Mouse (Mus musculus) heart, embryonic 11.5 days (tissue): Measurements from ENCODE around the gene Fgr. TPM values are rescaled to one million over a fixed set of nuclear protein-coding genes. Genes with fewer than 3 reads are reported as not detected.
"Not testable (repeated sequence)": the region's sequence is repeated elsewhere in the genome, so short reads cannot be mapped to it uniquely, and the experiment has no call there.

Experiments
- ATAC-seq: fragments of 200-750 bp; cut with Nextera tagmentation; replicated peaks from 2 replicates; pipeline ENCODE4 v1.8.0; 2017; ENCODE audit warnings: moderate library complexity; ENCODE audit not compliant: insufficient number of reproducible peaks, low FRiP score, low TSS enrichment
- H3K27ac ChIP-seq: fragments of 300-500 bp; sonication (generic); 2 replicates; pipeline ENCODE4 v1.5.1; 2014; ENCODE audit warnings: mild to moderate bottlenecking, low read depth, low read length
- H3K27me3 ChIP-seq: fragments of 300-500 bp; sonication (generic); 2 replicates; pipeline ENCODE4 v1.6.1; 2014; ENCODE audit warnings: mild to moderate bottlenecking, low read length, mixed read lengths; ENCODE audit not compliant: control insufficient read depth, insufficient read depth
- H3K36me3 ChIP-seq: fragments of 300-500 bp; sonication (generic); 2 replicates; pipeline ENCODE4 v1.6.1; 2014; ENCODE audit warnings: mild to moderate bottlenecking, low read length, moderate library complexity, mixed read lengths; ENCODE audit not compliant: control insufficient read depth, insufficient read depth
- H3K4me1 ChIP-seq: fragments of 300-500 bp; sonication (generic); 2 replicates; pipeline ENCODE4 v1.6.1; 2014; ENCODE audit warnings: low read length; ENCODE audit not compliant: control insufficient read depth, insufficient read depth
- H3K4me2 ChIP-seq: fragments of 300-500 bp; sonication (generic); 2 replicates; pipeline ENCODE4 v1.6.1; 2014; ENCODE audit warnings: mild to moderate bottlenecking, moderate library complexity
- H3K4me3 ChIP-seq: fragments of 300-500 bp; sonication (generic); 2 replicates; pipeline ENCODE4 v1.5.1; 2014; ENCODE audit warnings: low read depth, low read length
- H3K9ac ChIP-seq: fragments of 300-500 bp; sonication (generic); 2 replicates; pipeline ENCODE4 v1.6.1; 2014; ENCODE audit warnings: mild to moderate bottlenecking, low read depth, low read length, moderate library complexity
- H3K9me3 ChIP-seq: fragments of 300-500 bp; sonication (generic); replicated peaks from 2 replicates; pipeline ENCODE4 v1.6.1; 2016; ENCODE audit warnings: low read length; ENCODE audit not compliant: control insufficient read depth
- WGBS: fragments of 180-500 bp; shearing (Covaris S2); extraction: QIAGEN DNeasy Blood & Tissue Kit; methylation state at CpG from one replicate; pipeline ENCODE4 v1.1.7; 2014; ENCODE audit not compliant: insufficient replicate concordance; 5-methylcytosine and 5-hydroxymethylcytosine counted together
- polyA plus RNA-seq: library from polyadenylated mRNA; unstranded; fragments of >200 nt; fragmentation: Nextera tagmentation; extraction: Ambion mirVana; gene quantifications from 2 replicates; pipeline ENCODE4 v1.2.1, GENCODE M21; 2014

The Fgr gene
- polyA plus RNA-seq, 1 experiment from 2014 or later: 0.40 TPM

GRCm38 (mm10) chr4:132993553-132993952 is 19.7 kb downstream of the Fgr start:
- Histone ChIP-seq H3K27me3 (no peaks in the 10 kb centered on the region), H3K36me3 (no peaks in the 10 kb centered on the region), H3K9ac (no peak overlapping the region), H3K27ac (no peak overlapping the region), H3K4me3 (no peak overlapping the region), H3K9me3 (no peaks in the 10 kb centered on the region), H3K4me2 (no peak overlapping the region), H3K4me1 (peaks cover 4% of the 10 kb centered on the region; the same call in 1 of the 2 replicates)
- 52% methylated on average over 4 of the region's 4 CpGs for WGBS
- no peak for ATAC-seq

DNA sequence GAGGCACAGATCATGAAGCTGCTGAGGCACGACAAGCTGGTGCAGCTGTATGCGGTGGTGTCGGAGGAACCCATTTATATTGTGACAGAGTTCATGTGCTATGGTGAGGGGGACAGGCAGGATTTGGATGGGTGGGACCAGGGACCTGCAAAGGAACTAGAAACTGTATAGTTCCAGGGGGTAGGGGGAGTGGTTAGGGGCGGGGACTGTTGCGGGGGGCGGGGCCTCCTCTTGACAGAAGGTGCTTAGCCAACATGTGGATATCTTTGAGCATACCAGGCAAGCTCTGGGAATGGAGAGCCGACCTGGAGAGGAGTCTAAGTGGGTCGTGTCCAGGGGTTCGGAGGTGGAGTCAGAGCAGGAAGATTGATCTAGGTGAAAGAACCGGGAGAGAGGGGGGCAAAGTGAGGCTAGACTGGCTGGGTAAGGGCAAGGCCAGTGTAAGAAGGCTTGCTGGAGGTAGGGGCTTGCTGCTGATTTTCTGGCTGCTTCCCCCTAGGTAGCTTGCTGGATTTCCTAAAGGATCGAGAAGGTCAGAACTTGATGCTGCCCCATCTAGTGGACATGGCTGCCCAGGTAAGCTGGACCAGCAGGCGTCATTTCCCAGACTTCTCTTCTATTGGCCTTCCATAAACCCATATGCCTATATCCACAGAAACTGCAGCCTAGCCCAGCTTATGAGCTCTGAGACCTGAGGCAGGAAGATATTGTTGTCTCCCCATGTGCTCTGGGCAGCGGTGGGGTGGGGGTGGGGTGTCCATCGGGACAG is 23.8 kb downstream of the Fgr start:
- no peaks in the 10 kb centered on the region for H3K9me3 ChIP-seq
- H3K4me2 ChIP-seq: no peak overlapping the region
- H3K9ac ChIP-seq: no peak overlapping the region
- WGBS: 45% methylated on average over 14 of the region's 14 CpGs
- H3K27me3 ChIP-seq: no peaks in the 10 kb centered on the region
- H3K4me3 ChIP-seq: no peak overlapping the region
- no peak overlapping the region for H3K27ac ChIP-seq
- no peak for ATAC-seq
- H3K36me3 ChIP-seq: no peaks in the 10 kb centered on the region
- H3K4me1 ChIP-seq: peaks cover 5% of the 10 kb centered on the region

- 0 out of 2 replicates have a peak, but pooled peaks have one; percentile 31 for ATAC-seq
- 19% methylated on average over 10 of the region's 10 CpGs for WGBS
- Histone ChIP-seq H3K9ac (no peak overlapping the region), H3K4me3 (no peak overlapping the region), H3K9me3 (no peaks in the 10 kb centered on the region), H3K4me1 (peaks cover 21% of the 10 kb centered on the region), H3K4me2 (peak overlapping the region; percentile 38; the same call in 1 of the 2 replicates), H3K27me3 (no peaks in the 10 kb centered on the region), H3K36me3 (no peaks in the 10 kb centered on the region), H3K27ac (peak overlapping the region; percentile 86)
These were observed 29.0 kb downstream of the Fgr start for GRCm38 (mm10) chr4:133002896-133003295.

- Histone ChIP-seq H3K9me3 (no peaks in the 10 kb centered on the region), H3K4me3 (no peak overlapping the region), H3K27me3 (no peaks in the 10 kb centered on the region), H3K4me2 (peak overlapping the region; percentile 22), H3K36me3 (no peaks in the 10 kb centered on the region), H3K4me1 (peaks cover 25% of the 10 kb centered on the region), H3K27ac (peak overlapping the region; percentile 86), H3K9ac (peak overlapping the region; percentile 54)
- WGBS: 24% methylated on average over 21 of the region's 21 CpGs
- 0 out of 2 replicates have a peak, but pooled peaks have one; percentile 16 for ATAC-seq
These were observed 29.6 kb downstream of the Fgr start for GRCm38 (mm10) chr4:133003316-133004018.

- 7% methylated on average over 3 of the region's 3 CpGs for WGBS
- Histone ChIP-seq H3K27ac (no peak overlapping the region), H3K4me2 (no peak overlapping the region), H3K4me3 (no peak overlapping the region), H3K4me1 (peaks cover 25% of the 10 kb centered on the region), H3K27me3 (no peaks in the 10 kb centered on the region), H3K9me3 (no peaks in the 10 kb centered on the region), H3K9ac (no peak overlapping the region), H3K36me3 (no peaks in the 10 kb centered on the region)
- no peak for ATAC-seq
These were observed 31.3 kb downstream of the Fgr start for GRCm38 (mm10) chr4:133005233-133005632.

DNA sequence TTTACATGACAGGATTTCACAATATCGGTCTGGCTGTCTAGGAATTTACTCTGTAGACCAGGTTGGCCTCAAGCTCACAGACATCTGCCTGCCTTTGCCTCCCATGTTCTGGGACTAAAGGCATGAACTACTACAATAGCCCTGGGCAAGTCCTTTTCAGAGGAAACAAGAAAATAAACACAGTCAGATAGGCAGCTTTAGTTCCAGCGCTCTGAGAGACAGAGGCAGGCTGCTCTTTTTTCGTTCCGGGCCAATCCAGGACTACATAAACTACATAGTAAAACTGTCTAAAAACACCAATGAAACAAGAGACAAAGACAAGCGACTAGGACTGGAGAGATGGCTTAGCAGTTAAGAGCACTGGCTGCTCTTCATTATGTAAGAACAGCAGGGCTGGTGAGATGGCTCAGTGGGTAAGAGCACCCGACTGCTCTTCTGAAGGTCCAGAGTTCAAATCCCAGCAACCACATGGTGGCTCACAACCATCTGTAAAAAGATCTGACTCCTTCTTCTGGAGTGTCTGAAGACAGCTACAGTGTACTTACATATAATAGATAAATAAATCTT is 32.1 kb downstream of the Fgr start:
- H3K27me3 ChIP-seq, H3K27ac ChIP-seq, H3K36me3 ChIP-seq, H3K9me3 ChIP-seq, ATAC-seq, H3K9ac ChIP-seq, H3K4me3 ChIP-seq, H3K4me2 ChIP-seq: not testable (repeated sequence)
- WGBS: 66% methylated on average over 6 of the region's 6 CpGs
- H3K4me1 ChIP-seq: peaks cover 25% of the 10 kb centered on the region

GRCm38 (mm10) chr4:133007513-133008380 is 33.9 kb downstream of the Fgr start:
- peak; percentile 16; the same call in 1 of the 2 replicates for ATAC-seq
- WGBS: 14% methylated on average over 15 of the region's 15 CpGs
- H3K4me3 ChIP-seq: no peak overlapping the region

DNA sequence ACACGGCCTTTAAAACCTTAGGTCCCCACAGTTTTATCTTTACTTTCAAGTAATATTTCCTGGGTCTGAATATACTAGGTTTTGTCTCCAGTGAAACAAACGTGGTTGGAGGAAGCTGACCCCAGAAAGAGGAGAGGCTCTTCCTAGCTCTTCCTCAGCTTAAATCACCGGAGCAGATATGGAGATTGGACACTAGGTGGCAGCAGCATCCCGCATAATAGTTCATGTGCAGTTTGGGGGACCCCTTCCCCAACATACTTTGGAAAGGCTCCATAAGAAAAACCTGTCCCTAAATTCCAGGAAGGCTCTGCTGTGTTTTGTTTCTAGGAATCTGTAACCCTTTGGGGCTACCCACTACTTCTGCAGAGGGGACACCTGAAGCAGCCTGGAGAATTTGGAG is 35.2 kb downstream of the Fgr start:
- Histone ChIP-seq H3K9ac (no peak overlapping the region), H3K27ac (no peak overlapping the region)
- WGBS: 0% methylated on average over 4 of the region's 4 CpGs

More at GRCm38 (mm10) chr4:133007513-133008380, 33.9 kb downstream of the Fgr start:
- Histone ChIP-seq H3K4me2 (no peak overlapping the region), H3K9ac (no peak overlapping the region), H3K9me3 (no peaks in the 10 kb centered on the region), H3K27ac (peak overlapping the region; percentile 1; the same call in 1 of the 2 replicates), H3K36me3 (no peaks in the 10 kb centered on the region), H3K4me1 (peaks cover 23% of the 10 kb centered on the region), H3K27me3 (no peaks in the 10 kb centered on the region)

More for the DNA sequence above, 35.2 kb downstream of the Fgr start:
- no peak overlapping the region for H3K4me3 ChIP-seq
- peaks cover 20% of the 10 kb centered on the region for H3K4me1 ChIP-seq
- H3K36me3 ChIP-seq: no peaks in the 10 kb centered on the region
- H3K9me3 ChIP-seq: no peaks in the 10 kb centered on the region
- H3K27me3 ChIP-seq: no peaks in the 10 kb centered on the region
- H3K4me2 ChIP-seq: no peak overlapping the region
- ATAC-seq: no peak
